Mouse (Mus musculus) liver, embryonic 14.5 days (tissue): ENCODE measurements around the gene Myo1f.

Experiments
- CTCF ChIP-seq: IDR thresholded peaks from 2 replicates; pipeline ENCODE4 v1.5.1; 2016; ENCODE audit warnings: antibody characterized with exemption, low read depth, control low read depth
- EP300 ChIP-seq: IDR thresholded peaks from 2 replicates; pipeline ENCODE4 v1.6.1; 2016; ENCODE audit warnings: antibody characterized with exemption, low read depth

GRCm38 (mm10) chr17:33550388-33550787 is 5.1 kb upstream of the Myo1f start:
- TF ChIP-seq EP300 (no peak), CTCF (no peak)
